Mouse (Mus musculus): ENCODE measurements around the gene Rbl2. TPM values are rescaled to one million over a fixed set of nuclear protein-coding genes. Genes with fewer than 3 reads are reported as not detected.

The Rbl2 gene
- total and polyA plus RNA-seq, 2 experiments: 10.5 to 36.8 TPM

GRCm38 (mm10) chr8:91054418-91054817 is 15.4 kb upstream of the Rbl2 start:
- H3K79me2 ChIP-seq (ENCODE audit: control insufficient read depth, insufficient read depth, low read length): no peaks in the 10 kb centered on the region
- H3K36me3 ChIP-seq (ENCODE audit: control insufficient read depth, insufficient read depth, low read length): peaks cover 36% of the 10 kb centered on the region
- TF ChIP-seq POLR2A (IDR thresholded peaks at IDR 0.05; ENCODE audit: extremely low read depth, insufficient read depth, low read length) (no peak), CTCF (IDR thresholded peaks at IDR 0.05; ENCODE audit: low read depth, low read length) (no peak)
- no peak overlapping the region for H3K4me3 ChIP-seq (ENCODE audit: insufficient read depth, low read depth, low read length)
- H3K9ac ChIP-seq (ENCODE audit: low read depth, low read length): no peak overlapping the region
- H3K4me1 ChIP-seq (ENCODE audit: control insufficient read depth, insufficient read depth, low read length): no peaks in the 10 kb centered on the region
- H3K27me3 ChIP-seq (ENCODE audit: control insufficient read depth, insufficient read depth, low read length): no peaks in the 10 kb centered on the region
- no peak for DNase-seq (ENCODE audit: extremely low read depth, low read depth, low spot score)
- H3K27ac ChIP-seq (replicated peaks; ENCODE audit: insufficient read depth, low read depth, low read length): no peak overlapping the region
- 95% methylated on average over 4 of the region's 4 CpGs for WGBS

GRCm38 (mm10) chr8:91056848-91057247 is 13.0 kb upstream of the Rbl2 start:
- H3K27me3 ChIP-seq (ENCODE audit: control insufficient read depth, insufficient read depth, low read length): no peaks in the 10 kb centered on the region
- no peak for TF ChIP-seq CTCF (IDR thresholded peaks at IDR 0.05; ENCODE audit: low read depth, low read length)
- no peak for TF ChIP-seq POLR2A (IDR thresholded peaks at IDR 0.05; ENCODE audit: extremely low read depth, insufficient read depth, low read length)
- no peak overlapping the region for H3K4me3 ChIP-seq (ENCODE audit: insufficient read depth, low read depth, low read length)
- peaks cover 20% of the 10 kb centered on the region; the same call in 1 of the 2 replicates for H3K36me3 ChIP-seq (ENCODE audit: control insufficient read depth, insufficient read depth, low read length)
- no peak overlapping the region for H3K9ac ChIP-seq (ENCODE audit: low read depth, low read length)
- H3K79me2 ChIP-seq (ENCODE audit: control insufficient read depth, insufficient read depth, low read length): no peaks in the 10 kb centered on the region
- DNase-seq (ENCODE audit: extremely low read depth, low read depth, low spot score): no peak
- H3K27ac ChIP-seq (replicated peaks; ENCODE audit: insufficient read depth, low read depth, low read length): no peak overlapping the region
- 66% methylated on average over 3 of the region's 3 CpGs for WGBS
- no peaks in the 10 kb centered on the region for H3K4me1 ChIP-seq (ENCODE audit: control insufficient read depth, insufficient read depth, low read length)

GRCm38 (mm10) chr8:91059086-91059578 is 10.7 kb upstream of the Rbl2 start:
- no peak overlapping the region for H3K9ac ChIP-seq (ENCODE audit: low read depth, low read length)
- no peaks in the 10 kb centered on the region for H3K27me3 ChIP-seq (ENCODE audit: control insufficient read depth, insufficient read depth, low read length)
- H3K4me3 ChIP-seq (ENCODE audit: insufficient read depth, low read depth, low read length): no peak overlapping the region
- no peaks in the 10 kb centered on the region for H3K4me1 ChIP-seq (ENCODE audit: control insufficient read depth, insufficient read depth, low read length)
- DNase-seq (ENCODE audit: extremely low read depth, low read depth, low spot score): peak; percentile 43
- peaks cover 9% of the 10 kb centered on the region; the same call in 1 of the 2 replicates for H3K36me3 ChIP-seq (ENCODE audit: control insufficient read depth, insufficient read depth, low read length)
- H3K27ac ChIP-seq (replicated peaks; ENCODE audit: insufficient read depth, low read depth, low read length): no peak overlapping the region
- TF ChIP-seq POLR2A (IDR thresholded peaks at IDR 0.05; ENCODE audit: extremely low read depth, insufficient read depth, low read length): no peak
- TF ChIP-seq CTCF (IDR thresholded peaks at IDR 0.05; ENCODE audit: low read depth, low read length): no peak
- no peaks in the 10 kb centered on the region for H3K79me2 ChIP-seq (ENCODE audit: control insufficient read depth, insufficient read depth, low read length)

- Histone ChIP-seq H3K4me1 (ENCODE audit: control insufficient read depth, insufficient read depth, low read length) (no peaks in the 10 kb centered on the region), H3K27ac (replicated peaks; ENCODE audit: insufficient read depth, low read depth, low read length) (no peak overlapping the region), H3K27me3 (ENCODE audit: control insufficient read depth, insufficient read depth, low read length) (no peaks in the 10 kb centered on the region), H3K79me2 (ENCODE audit: control insufficient read depth, insufficient read depth, low read length) (no peaks in the 10 kb centered on the region), H3K9ac (ENCODE audit: low read depth, low read length) (no peak overlapping the region), H3K4me3 (ENCODE audit: insufficient read depth, low read depth, low read length) (no peak overlapping the region), H3K36me3 (ENCODE audit: control insufficient read depth, insufficient read depth, low read length) (peaks cover 6% of the 10 kb centered on the region; the same call in 1 of the 2 replicates)
- no peak for TF ChIP-seq POLR2A (IDR thresholded peaks at IDR 0.05; ENCODE audit: extremely low read depth, insufficient read depth, low read length)
- TF ChIP-seq CTCF (IDR thresholded peaks at IDR 0.05; ENCODE audit: low read depth, low read length): no peak
- WGBS: 80% methylated on average over 7 of the region's 7 CpGs
- no peak for DNase-seq (ENCODE audit: extremely low read depth, low read depth, low spot score)
These were observed 9.9 kb upstream of the Rbl2 start for GRCm38 (mm10) chr8:91059884-91060510.

GRCm38 (mm10) chr8:91060555-91061471 is 9.0 kb upstream of the Rbl2 start:
- Histone ChIP-seq H3K79me2 (ENCODE audit: control insufficient read depth, insufficient read depth, low read length) (no peaks in the 10 kb centered on the region), H3K4me1 (ENCODE audit: control insufficient read depth, insufficient read depth, low read length) (no peaks in the 10 kb centered on the region), H3K27me3 (ENCODE audit: control insufficient read depth, insufficient read depth, low read length) (no peaks in the 10 kb centered on the region), H3K4me3 (ENCODE audit: insufficient read depth, low read depth, low read length) (no peak overlapping the region), H3K27ac (replicated peaks; ENCODE audit: insufficient read depth, low read depth, low read length) (no peak overlapping the region), H3K9ac (ENCODE audit: low read depth, low read length) (no peak overlapping the region), H3K36me3 (ENCODE audit: control insufficient read depth, insufficient read depth, low read length) (peaks cover 4% of the 10 kb centered on the region; the same call in 1 of the 2 replicates)
- TF ChIP-seq CTCF (IDR thresholded peaks at IDR 0.05; ENCODE audit: low read depth, low read length) (no peak), POLR2A (IDR thresholded peaks at IDR 0.05; ENCODE audit: extremely low read depth, insufficient read depth, low read length) (no peak)
- DNase-seq (ENCODE audit: extremely low read depth, low read depth, low spot score): no peak
- WGBS: 73% methylated on average over 19 of the region's 19 CpGs
